Mouse (Mus musculus): Measurements from ENCODE around the gene 1700003F12Rik.

DNA sequence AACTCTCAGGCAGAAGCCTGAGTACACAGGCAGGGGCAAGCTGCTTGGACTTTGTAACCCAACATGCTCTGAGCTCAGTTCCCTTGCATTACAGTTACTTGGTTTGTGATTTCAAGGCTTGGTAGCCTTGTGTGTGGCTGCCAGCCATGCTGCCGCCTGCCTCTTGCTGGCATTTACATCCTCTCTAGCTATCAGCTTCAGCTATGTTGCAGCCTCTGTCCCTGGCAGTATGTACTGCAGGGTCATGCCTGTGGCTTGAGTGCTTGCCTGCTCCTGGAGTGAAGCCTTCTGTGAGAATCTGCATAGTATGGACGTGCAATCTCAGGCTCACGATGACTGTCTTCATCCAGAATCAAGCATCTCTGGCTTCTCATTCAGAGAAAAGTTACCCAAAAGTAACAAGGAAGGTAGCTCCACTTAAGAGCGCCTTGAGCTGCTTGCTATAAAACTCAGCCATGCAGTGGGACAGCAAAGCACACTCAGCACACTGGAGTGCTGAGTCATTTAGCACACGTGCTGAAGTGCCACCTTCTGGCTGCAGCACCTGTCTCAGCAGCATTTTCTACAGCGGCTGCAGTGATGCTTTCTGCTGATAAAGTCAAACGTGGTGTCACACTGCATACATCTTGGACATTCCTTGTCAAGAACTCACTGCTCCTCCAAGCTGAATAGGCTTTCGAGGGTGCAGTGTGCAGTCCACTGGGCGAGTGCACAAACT, 39.2 kb upstream of the 1700003F12Rik start:
- TF ChIP-seq CTCF (IDR thresholded peaks at IDR 0.05; ENCODE audit: extremely low read depth, insufficient read depth, insufficient read length, insufficient replicate concordance) (no peak), POLR2A (IDR thresholded peaks at IDR 0.05; ENCODE audit: low read depth, low read length) (no peak)
